Mouse (Mus musculus): ENCODE measurements at regions not wholly inside any gene's neighbourhood (a gene's known extent, or its start where the extent isn't known, plus 50 kb on each side); places are given as distances from the start of the nearest gene placed in this dataset.

DNA sequence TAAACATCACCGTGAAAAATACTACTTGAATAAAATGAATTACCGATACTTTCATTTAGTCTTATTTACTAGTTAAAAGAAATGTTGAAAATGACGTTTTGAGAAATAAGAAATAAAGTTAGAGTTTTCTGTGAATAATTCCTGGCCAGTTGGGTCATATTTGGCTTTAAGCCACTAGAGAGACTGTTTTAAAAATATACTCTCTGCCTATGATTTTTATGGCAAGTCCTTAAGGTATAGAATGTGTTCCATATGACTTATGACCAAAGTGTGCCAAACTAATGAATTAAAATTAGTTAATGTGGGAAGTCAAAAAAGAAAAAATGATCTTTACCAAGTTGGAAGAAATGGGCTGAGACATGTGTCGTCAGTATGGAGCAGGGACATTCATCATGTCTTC is 354.2 kb upstream of the Col3a1 start:
- Histone ChIP-seq H3K27ac (ENCODE audit: insufficient read depth, low read depth, low read length) (no peak overlapping the region), H3K4me1 (ENCODE audit: control insufficient read depth, insufficient read depth, insufficient read length, low read length) (no peaks in the 10 kb centered on the region), H3K4me3 (ENCODE audit: low read depth, low read length) (no peak overlapping the region), H3K36me3 (ENCODE audit: control insufficient read depth, insufficient read depth, low read length) (no peaks in the 10 kb centered on the region), H3K27me3 (ENCODE audit: control insufficient read depth, insufficient read depth, low read length) (no peaks in the 10 kb centered on the region)
- WGBS, result 70% methylated on average over 4 of the region's 4 CpGs
- TF ChIP-seq POLR2A (IDR thresholded peaks at IDR 0.05; ENCODE audit: low read depth, low read length), result no peak

DNA sequence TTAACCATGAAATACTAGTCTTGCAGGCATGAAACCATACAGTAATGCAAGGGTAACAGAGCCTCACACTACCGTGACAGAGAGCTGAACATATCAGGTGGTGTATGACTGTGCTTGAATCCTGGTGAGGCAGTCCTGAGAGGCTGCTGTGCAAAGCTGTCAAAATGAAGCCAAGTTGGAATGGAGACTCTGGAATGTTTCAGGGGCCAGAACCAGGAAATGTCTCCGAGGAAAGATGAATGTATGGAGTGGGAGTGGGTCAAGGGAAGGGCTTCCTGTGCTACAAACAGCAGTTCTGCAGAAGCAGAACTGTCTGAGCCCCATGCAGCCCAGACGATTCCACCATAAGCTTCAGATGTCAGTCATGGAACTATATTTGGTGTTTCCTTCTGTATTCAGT is 324.2 kb upstream of the Col3a1 start:
- 45% methylated on average over 3 of the region's 3 CpGs for WGBS
- Histone ChIP-seq H3K36me3 (ENCODE audit: control insufficient read depth, insufficient read depth, low read length) (no peaks in the 10 kb centered on the region), H3K27me3 (ENCODE audit: control insufficient read depth, insufficient read depth, low read length) (no peaks in the 10 kb centered on the region), H3K27ac (ENCODE audit: insufficient read depth, low read depth, low read length) (no peak overlapping the region), H3K4me1 (ENCODE audit: control insufficient read depth, insufficient read depth, insufficient read length, low read length) (no peaks in the 10 kb centered on the region), H3K4me3 (ENCODE audit: low read depth, low read length) (no peak overlapping the region)
- no peak for TF ChIP-seq CTCF (IDR thresholded peaks at IDR 0.05; ENCODE audit: extremely low read depth, insufficient read length, insufficient replicate concordance, low read depth, low read length)
- no peak for TF ChIP-seq POLR2A (IDR thresholded peaks at IDR 0.05; ENCODE audit: low read depth, low read length)

DNA sequence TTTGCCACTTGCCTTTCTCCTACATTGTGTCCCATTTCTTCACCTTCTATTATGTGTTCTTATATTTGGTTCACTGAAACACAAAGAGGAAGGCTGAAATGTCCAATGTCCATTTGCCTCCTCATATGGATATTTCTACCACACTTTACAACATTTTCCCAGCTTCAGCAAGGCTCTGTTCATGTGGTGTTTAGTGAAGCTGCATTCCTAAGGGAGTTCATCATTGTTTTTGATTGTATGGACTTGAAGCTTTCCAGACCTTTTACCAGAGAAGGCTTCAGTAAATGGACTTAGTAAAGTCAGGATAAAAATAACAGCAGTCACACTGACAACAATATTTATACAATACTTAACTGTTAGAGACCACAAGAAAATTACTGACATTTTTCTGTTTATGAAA is 290.8 kb upstream of the Col3a1 start:
- H3K27me3 ChIP-seq (ENCODE audit: control insufficient read depth, insufficient read depth, low read length), result no peaks in the 10 kb centered on the region
- peak overlapping the region; percentile 12 for H3K27ac ChIP-seq (ENCODE audit: insufficient read depth, low read depth, low read length)
- H3K36me3 ChIP-seq (ENCODE audit: control insufficient read depth, insufficient read depth, low read length), result no peaks in the 10 kb centered on the region
- TF ChIP-seq CTCF (IDR thresholded peaks at IDR 0.05; ENCODE audit: extremely low read depth, insufficient read length, insufficient replicate concordance, low read depth, low read length) (no peak), POLR2A (IDR thresholded peaks at IDR 0.05; ENCODE audit: low read depth, low read length) (no peak)
- H3K4me1 ChIP-seq (ENCODE audit: control insufficient read depth, insufficient read depth, insufficient read length, low read length), result no peaks in the 10 kb centered on the region
- H3K4me3 ChIP-seq (ENCODE audit: low read depth, low read length), result no peak overlapping the region

DNA sequence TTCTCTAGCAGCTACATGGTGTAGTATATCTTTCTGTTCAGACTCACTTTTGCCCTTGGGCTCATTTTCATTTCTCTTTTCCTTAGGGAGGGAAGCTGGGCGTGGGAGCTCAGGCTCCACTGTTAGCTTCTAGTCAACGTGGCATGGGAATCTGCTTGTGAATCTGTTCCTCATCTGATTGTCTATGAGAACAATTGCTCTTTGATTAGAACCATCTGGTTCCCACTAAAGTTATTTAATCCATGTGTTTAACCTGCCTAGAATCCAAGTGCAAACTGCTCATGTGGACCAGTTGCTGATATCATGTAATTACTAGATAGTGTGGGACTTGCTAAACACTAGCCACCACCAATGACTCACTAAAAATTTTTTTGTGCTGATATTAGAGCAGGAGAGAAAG is 290.1 kb upstream of the Col3a1 start:
- Histone ChIP-seq H3K36me3 (ENCODE audit: control insufficient read depth, insufficient read depth, low read length) (no peaks in the 10 kb centered on the region), H3K27ac (ENCODE audit: insufficient read depth, low read depth, low read length) (no peak overlapping the region), H3K4me1 (ENCODE audit: control insufficient read depth, insufficient read depth, insufficient read length, low read length) (no peaks in the 10 kb centered on the region), H3K4me3 (ENCODE audit: low read depth, low read length) (no peak overlapping the region), H3K27me3 (ENCODE audit: control insufficient read depth, insufficient read depth, low read length) (no peaks in the 10 kb centered on the region)
- TF ChIP-seq POLR2A (IDR thresholded peaks at IDR 0.05; ENCODE audit: low read depth, low read length), result no peak
- TF ChIP-seq CTCF (IDR thresholded peaks at IDR 0.05; ENCODE audit: extremely low read depth, insufficient read length, insufficient replicate concordance, low read depth, low read length), result no peak
- 46% methylated on average over 2 of the region's 2 CpGs for WGBS

DNA sequence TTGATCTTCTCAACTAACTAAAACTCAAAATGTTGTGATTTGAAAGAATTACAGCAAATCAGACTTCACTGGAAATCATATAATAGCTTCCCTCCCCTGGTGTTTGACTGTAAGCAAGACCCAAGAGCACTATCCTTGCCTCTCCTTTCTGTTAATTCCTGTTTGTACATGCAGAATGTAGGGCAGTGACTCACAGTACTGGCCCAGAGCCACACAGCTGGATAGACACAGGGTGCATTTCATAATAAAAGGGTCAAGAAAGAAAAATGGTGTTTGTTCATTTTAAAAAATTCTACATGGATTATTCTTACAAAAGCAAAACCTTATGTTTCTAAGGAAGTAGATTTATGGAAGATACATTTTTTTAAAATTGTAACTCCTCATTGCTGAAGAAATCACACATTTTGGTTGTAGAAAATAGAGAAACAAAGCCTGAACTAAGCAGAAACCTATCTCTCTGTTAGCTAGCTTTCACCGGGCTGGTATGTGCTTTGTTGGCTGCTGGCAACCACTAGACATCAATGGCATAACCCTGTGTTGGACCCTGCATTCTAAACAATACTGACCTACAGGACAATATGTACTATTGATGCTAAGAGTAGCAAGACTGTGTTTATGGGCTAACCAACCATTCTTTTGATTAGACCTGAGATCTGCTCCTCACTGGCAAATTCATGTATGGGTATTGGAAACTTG is 289.0 kb upstream of the Col3a1 start:
- Histone ChIP-seq H3K4me3 (ENCODE audit: low read depth, low read length) (no peak overlapping the region), H3K27me3 (ENCODE audit: control insufficient read depth, insufficient read depth, low read length) (no peaks in the 10 kb centered on the region), H3K4me1 (ENCODE audit: control insufficient read depth, insufficient read depth, insufficient read length, low read length) (no peaks in the 10 kb centered on the region), H3K36me3 (ENCODE audit: control insufficient read depth, insufficient read depth, low read length) (no peaks in the 10 kb centered on the region), H3K27ac (ENCODE audit: insufficient read depth, low read depth, low read length) (no peak overlapping the region)
- TF ChIP-seq CTCF (IDR thresholded peaks at IDR 0.05; ENCODE audit: extremely low read depth, insufficient read length, insufficient replicate concordance, low read depth, low read length) (no peak), POLR2A (IDR thresholded peaks at IDR 0.05; ENCODE audit: low read depth, low read length) (no peak)
- 68% methylated on average over 1 of the region's 1 CpGs for WGBS

DNA sequence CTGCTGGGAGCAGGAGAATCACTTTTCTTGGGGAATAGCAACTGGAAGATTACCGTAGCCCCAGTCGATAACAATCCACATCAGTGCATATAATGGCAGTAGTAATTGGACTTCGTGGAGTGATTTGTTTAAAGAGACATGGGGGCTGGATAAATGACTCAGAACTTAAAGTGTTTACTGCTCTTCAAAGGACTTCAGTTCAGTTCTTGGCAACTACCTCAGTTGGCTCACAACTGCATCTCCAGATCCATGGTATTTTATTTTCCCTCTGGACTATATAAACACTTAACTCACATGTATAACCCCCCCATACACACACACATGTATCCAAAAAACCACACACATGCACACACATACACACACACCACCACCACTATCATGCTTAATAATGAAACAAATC is 288.0 kb upstream of the Col3a1 start:
- TF ChIP-seq POLR2A (IDR thresholded peaks at IDR 0.05; ENCODE audit: low read depth, low read length) (no peak), CTCF (IDR thresholded peaks at IDR 0.05; ENCODE audit: extremely low read depth, insufficient read length, insufficient replicate concordance, low read depth, low read length) (no peak)
- 55% methylated on average over 3 of the region's 3 CpGs for WGBS
- H3K36me3 ChIP-seq (ENCODE audit: control insufficient read depth, insufficient read depth, low read length), result no peaks in the 10 kb centered on the region
- no peak overlapping the region for H3K27ac ChIP-seq (ENCODE audit: insufficient read depth, low read depth, low read length)
- H3K27me3 ChIP-seq (ENCODE audit: control insufficient read depth, insufficient read depth, low read length), result no peaks in the 10 kb centered on the region
- no peaks in the 10 kb centered on the region for H3K4me1 ChIP-seq (ENCODE audit: control insufficient read depth, insufficient read depth, insufficient read length, low read length)
- H3K4me3 ChIP-seq (ENCODE audit: low read depth, low read length), result no peak overlapping the region

DNA sequence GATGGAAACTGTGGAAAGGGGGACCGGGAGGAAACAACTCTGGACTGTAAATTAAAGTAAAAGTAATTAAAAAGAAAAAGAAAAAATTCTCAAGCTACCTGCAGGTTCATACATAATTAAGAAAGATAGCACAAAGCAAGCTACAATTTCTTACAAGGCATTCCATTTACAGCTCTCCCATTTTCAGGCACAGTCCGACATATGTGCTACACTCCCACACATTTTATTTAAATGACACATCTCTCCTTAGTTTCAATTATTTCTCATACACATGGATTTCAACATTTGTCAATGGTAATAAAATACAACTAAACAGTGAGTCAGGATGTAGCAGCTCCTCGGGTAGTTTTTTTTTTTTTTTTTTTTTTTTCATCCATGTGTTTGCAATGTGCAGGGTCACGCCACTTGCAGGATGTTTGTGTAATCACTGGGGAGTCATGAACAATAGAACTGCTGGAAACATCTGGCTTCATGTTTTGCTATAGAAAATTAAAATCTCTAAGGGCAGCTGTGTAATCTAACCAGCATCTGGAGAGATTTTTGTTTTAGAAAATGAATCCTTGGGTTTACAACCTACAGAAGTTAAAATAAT is 279.8 kb upstream of the Col3a1 start:
- H3K4me3 ChIP-seq (ENCODE audit: low read depth, low read length), result no peak overlapping the region
- no peak overlapping the region for H3K27ac ChIP-seq (ENCODE audit: insufficient read depth, low read depth, low read length)
- no peaks in the 10 kb centered on the region for H3K27me3 ChIP-seq (ENCODE audit: control insufficient read depth, insufficient read depth, low read length)
- H3K36me3 ChIP-seq (ENCODE audit: control insufficient read depth, insufficient read depth, low read length), result no peaks in the 10 kb centered on the region
- 58% methylated on average over 4 of the region's 4 CpGs for WGBS
- H3K4me1 ChIP-seq (ENCODE audit: control insufficient read depth, insufficient read depth, insufficient read length, low read length), result no peaks in the 10 kb centered on the region
- TF ChIP-seq CTCF (IDR thresholded peaks at IDR 0.05; ENCODE audit: extremely low read depth, insufficient read length, insufficient replicate concordance, low read depth, low read length) (no peak), POLR2A (IDR thresholded peaks at IDR 0.05; ENCODE audit: low read depth, low read length) (no peak)
